Mouse (Mus musculus) bone marrow macrophage, adult 2 months (primary cell): ENCODE measurements around the gene Pikfyve. TPM values are rescaled to one million over a fixed set of nuclear protein-coding genes. Genes with fewer than 3 reads are reported as not detected.

Source experiments
- H3K27ac ChIP-seq: 2 replicates; pipeline ENCODE4 v1.5.1; 2012; ENCODE audit warnings: low read depth, low read length; ENCODE audit not compliant: insufficient read depth
- H3K4me1 ChIP-seq: 2 replicates; pipeline ENCODE4 v1.6.1; 2012; ENCODE audit warnings: low read length; ENCODE audit not compliant: control insufficient read depth, insufficient read depth
- H3K4me3 ChIP-seq: 2 replicates; pipeline ENCODE4 v1.5.1; 2012; ENCODE audit warnings: mild to moderate bottlenecking, low read length, moderate library complexity; ENCODE audit not compliant: insufficient read depth
- CTCF ChIP-seq: IDR thresholded peaks from 2 replicates; pipeline ENCODE4 v1.5.1; 2012; ENCODE audit warnings: low read depth, mild to moderate bottlenecking, low read length, moderate library complexity
- POLR2A ChIP-seq: IDR thresholded peaks from 2 replicates; pipeline ENCODE4 v1.6.1; 2012; ENCODE audit warnings: mild to moderate bottlenecking, low read depth, low read length, borderline replicate concordance
- polyA plus RNA-seq: library from polyadenylated mRNA; stranded (reverse); fragments of >200 nt; gene quantifications from 2 replicates; pipeline ENCODE4 v1.2.4, GENCODE M21; 2012; ENCODE audit not compliant: missing spikeins, insufficient read depth, insufficient read length

Pikfyve gene
- polyA plus RNA-seq, 1 experiment: 37.5 TPM

GRCm38 (mm10) chr1:65312118-65312517, 125.6 kb downstream of the Pikfyve start:
- no peak for TF ChIP-seq CTCF
- no peak for TF ChIP-seq POLR2A
- Histone ChIP-seq H3K4me3 (no peak overlapping the region), H3K4me1 (no peaks in the 10 kb centered on the region), H3K27ac (no peak overlapping the region)

- no peak overlapping the region for H3K4me3 ChIP-seq
- no peaks in the 10 kb centered on the region for H3K4me1 ChIP-seq
- TF ChIP-seq POLR2A: no peak
- no peak for TF ChIP-seq CTCF
- H3K27ac ChIP-seq: no peak overlapping the region
Measured at GRCm38 (mm10) chr1:65312896-65313295, 126.4 kb downstream of the Pikfyve start.

GRCm38 (mm10) chr1:65314054-65315021, 127.9 kb downstream of the Pikfyve start:
- no peak for TF ChIP-seq CTCF
- no peak for TF ChIP-seq POLR2A
- no peaks in the 10 kb centered on the region for H3K4me1 ChIP-seq
- H3K4me3 ChIP-seq: no peak overlapping the region
- no peak overlapping the region for H3K27ac ChIP-seq

GRCm38 (mm10) chr1:65315022-65315407, 128.5 kb downstream of the Pikfyve start:
- no peak for TF ChIP-seq POLR2A
- no peak for TF ChIP-seq CTCF
- H3K4me3 ChIP-seq: no peak overlapping the region
- H3K27ac ChIP-seq: no peak overlapping the region
- H3K4me1 ChIP-seq: no peaks in the 10 kb centered on the region

Other genes starting within 250 kb of the Pikfyve start
- gene Plekhm3, start 229.9 kb upstream of the Pikfyve start, polyA plus RNA-seq: 24.1 and 24.9 TPM in 2 replicates
- gene Akr1cl, start 153.9 kb upstream of the Pikfyve start, polyA plus RNA-seq: not detected in 2 replicates
- gene Cryge, start 135.5 kb upstream of the Pikfyve start, polyA plus RNA-seq: not detected in 2 replicates
- not detected in 2 replicates for gene Crygd, start 123.2 kb upstream of the Pikfyve start, polyA plus RNA-seq
- gene Crygc, start 113.0 kb upstream of the Pikfyve start, polyA plus RNA-seq: not detected in 2 replicates
- gene Crygb, start 104.4 kb upstream of the Pikfyve start, polyA plus RNA-seq: not detected in 2 replicates
- gene Cryga, start 83.3 kb upstream of the Pikfyve start, polyA plus RNA-seq: not detected in 2 replicates
- gene Gm28845, start 67.1 kb upstream of the Pikfyve start, polyA plus RNA-seq: not detected in 2 replicates
- 1.3 and 2.1 TPM in 2 replicates for gene D630023F18Rik, start 63.5 kb upstream of the Pikfyve start, polyA plus RNA-seq
- 242 and 261 TPM in 2 replicates for gene Idh1, start 183 bp upstream of the Pikfyve start, polyA plus RNA-seq
- not detected in 2 replicates for gene Pth2r, start 95.4 kb downstream of the Pikfyve start, polyA plus RNA-seq